15 mouse cellular contexts compared by ENCODE assay signal in genomic region chr9:104566468-104566867, GRCm38 (mm10). TPM values are rescaled to one million over a fixed set of nuclear protein-coding genes. Genes with fewer than 3 reads are reported as not detected.
"Had no signal": no experiment of that assay in that cellular context is flagged by ENCODE, and none has a peak within 500 bp of the region (broad histone marks: within the 10 kb centered on the region; RNA-seq: fewer than 3 reads in every experiment).

No protein-coding gene starts in this region.

- H3K27ac ChIP-seq: left cerebral cortex, adult 2 months; limb, embryonic 10.5 days; liver, embryonic 15.5 days; midbrain, embryonic 13.5 days; neural tube, embryonic 15.5 days had no signal

- H3K9me3 ChIP-seq: limb, embryonic 10.5 days; liver, embryonic 15.5 days; midbrain, embryonic 13.5 days; neural tube, embryonic 15.5 days had no signal

- H3K4me1 ChIP-seq: liver, embryonic 15.5 days had no signal

- H3K4me2 ChIP-seq: liver, embryonic 11.5 days; liver, embryonic 15.5 days; midbrain, embryonic 13.5 days; neural tube, embryonic 15.5 days had no signal

- H3K9ac ChIP-seq: liver, embryonic 15.5 days; midbrain, embryonic 13.5 days; neural tube, embryonic 15.5 days had no signal

- H3K4me3 ChIP-seq: left cerebral cortex, adult 2 months; limb, embryonic 10.5 days; liver, embryonic 15.5 days; midbrain, embryonic 13.5 days; myocyte; neural tube, embryonic 15.5 days had no signal

- DNase-seq: kidney, adult 18-20 months; kidney, postnatal 14 days; lung, adult 2 months; lung, postnatal 36 days; thymus, postnatal 36 days had no signal

- H3K36me3 ChIP-seq: limb, embryonic 10.5 days; liver, embryonic 15.5 days; midbrain, embryonic 13.5 days; neural tube, embryonic 15.5 days had no signal

- ATAC-seq: lung, postnatal 0 days; midbrain, embryonic 13.5 days had no signal

RNA-seq across cellular contexts. Expression of gene Cpne4, which starts 19.4 kb away (rescaled TPM):
- total RNA-seq: megakaryocyte progenitor cell, adult 5-6 weeks had no signal
- polyA plus RNA-seq: kidney, embryonic 14.5 days; limb, embryonic 10.5 days; liver, embryonic 15.5 days; myocyte had no signal
